Mouse (Mus musculus) olfactory bulb, adult 2 months (tissue): ENCODE measurements around the gene Adarb1.

Experiments
- CTCF ChIP-seq: fragments of 200-500 bp; IDR thresholded peaks from 2 replicates; pipeline ENCODE4 v1.5.1; 2012; ENCODE audit warnings: low read depth, mild to moderate bottlenecking, low read length, moderate library complexity; ENCODE audit not compliant: insufficient read depth
- POLR2A ChIP-seq: fragments of 200-500 bp; IDR thresholded peaks from 2 replicates; pipeline ENCODE4 v1.6.1; 2012; ENCODE audit warnings: mild to moderate bottlenecking, low read depth, low read length, moderate library complexity; ENCODE audit not compliant: insufficient read depth

- TF ChIP-seq CTCF (no peak), POLR2A (no peak)
Measured at GRCm38 (mm10) chr10:77329446-77330094, 88.5 kb downstream of the Adarb1 start.
